Mouse (Mus musculus): Measurements from ENCODE around the gene Elf4. TPM values are rescaled to one million over a fixed set of nuclear protein-coding genes. Genes with fewer than 3 reads are reported as not detected.

Gene Elf4
- polyA plus RNA-seq, 1 experiment from 2014 or later: 0.84 TPM

- H3K4me1 ChIP-seq (replicated peaks): no peaks in the 10 kb centered on the region
- H3K4me2 ChIP-seq: no peak overlapping the region
- no peak for ATAC-seq (ENCODE audit: low FRiP score)
- no peaks in the 10 kb centered on the region for H3K36me3 ChIP-seq
- H3K4me3 ChIP-seq: no peak overlapping the region
- no peaks in the 10 kb centered on the region for H3K9me3 ChIP-seq
- no peak overlapping the region for H3K9ac ChIP-seq
- WGBS: 82% methylated on average over 6 of the region's 6 CpGs
- no peak overlapping the region for H3K27ac ChIP-seq
- H3K27me3 ChIP-seq: no peaks in the 10 kb centered on the region
Measured at GRCm38 (mm10) chrX:48412629-48413028, 50.3 kb downstream of the Elf4 start.

- Histone ChIP-seq H3K36me3 (peaks cover 16% of the 10 kb centered on the region), H3K4me2 (peak overlapping the region; percentile 52), H3K9me3 (no peaks in the 10 kb centered on the region), H3K27me3 (no peaks in the 10 kb centered on the region), H3K9ac (no peak overlapping the region), H3K4me3 (peak overlapping the region; percentile 40; the same call in 1 of the 2 replicates), H3K4me1 (replicated peaks) (no peaks in the 10 kb centered on the region), H3K27ac (no peak overlapping the region)
- 19% methylated on average over 7 of the region's 7 CpGs for WGBS
- ATAC-seq (ENCODE audit: low FRiP score): no peak
Measured at GRCm38 (mm10) chrX:48410388-48410776, 52.5 kb downstream of the Elf4 start.

- H3K9me3 ChIP-seq: no peaks in the 10 kb centered on the region
- no peaks in the 10 kb centered on the region for H3K4me1 ChIP-seq (replicated peaks)
- H3K4me2 ChIP-seq: peak overlapping the region; percentile 52
- no peak overlapping the region; the same call in 1 of the 2 replicates for H3K9ac ChIP-seq
- WGBS: 16% methylated on average over 36 of the region's 36 CpGs
- peaks cover 21% of the 10 kb centered on the region for H3K36me3 ChIP-seq
- H3K4me3 ChIP-seq: peak overlapping the region; percentile 40
- peak; percentile 90 for ATAC-seq (ENCODE audit: low FRiP score)
- no peaks in the 10 kb centered on the region for H3K27me3 ChIP-seq
- no peak overlapping the region for H3K27ac ChIP-seq
Measured at GRCm38 (mm10) chrX:48409611-48410387, 53.1 kb downstream of the Elf4 start.

GRCm38 (mm10) chrX:48405141-48405540, 57.8 kb downstream of the Elf4 start:
- WGBS: 63% methylated on average over 3 of the region's 3 CpGs
- no peak for ATAC-seq (ENCODE audit: low FRiP score)
- Histone ChIP-seq H3K36me3 (peaks cover 64% of the 10 kb centered on the region), H3K4me1 (replicated peaks) (no peaks in the 10 kb centered on the region), H3K4me3 (no peak overlapping the region), H3K27ac (no peak overlapping the region), H3K9me3 (no peaks in the 10 kb centered on the region), H3K4me2 (no peak overlapping the region), H3K9ac (no peak overlapping the region), H3K27me3 (no peaks in the 10 kb centered on the region)

- Histone ChIP-seq H3K9ac (no peak overlapping the region), H3K27me3 (no peaks in the 10 kb centered on the region)
- 78% methylated on average over 4 of the region's 4 CpGs for WGBS
Measured at GRCm38 (mm10) chrX:48399994-48400393, 62.9 kb downstream of the Elf4 start.

GRCm38 (mm10) chrX:48389380-48389779, 73.6 kb downstream of the Elf4 start:
- Histone ChIP-seq H3K9ac (no peak overlapping the region), H3K36me3 (peaks cover 67% of the 10 kb centered on the region)

More at GRCm38 (mm10) chrX:48399994-48400393, 62.9 kb downstream of the Elf4 start:
- H3K27ac ChIP-seq: no peak overlapping the region
- no peak overlapping the region for H3K4me2 ChIP-seq
- no peaks in the 10 kb centered on the region for H3K9me3 ChIP-seq
- peaks cover 50% of the 10 kb centered on the region for H3K36me3 ChIP-seq
- H3K4me1 ChIP-seq (replicated peaks): no peaks in the 10 kb centered on the region
- no peak overlapping the region for H3K4me3 ChIP-seq
- no peak for ATAC-seq (ENCODE audit: low FRiP score)

GRCm38 (mm10) chrX:48385927-48386326, 77.0 kb downstream of the Elf4 start:
- peaks cover 56% of the 10 kb centered on the region for H3K36me3 ChIP-seq
- peak overlapping the region; percentile 55 for H3K27ac ChIP-seq
- peak; percentile 72; the same call in 1 of the 2 replicates for ATAC-seq (ENCODE audit: low FRiP score)
- no peak overlapping the region for H3K4me3 ChIP-seq
- H3K27me3 ChIP-seq: no peaks in the 10 kb centered on the region
- no peaks in the 10 kb centered on the region for H3K9me3 ChIP-seq
- H3K4me1 ChIP-seq (replicated peaks): no peaks in the 10 kb centered on the region
- WGBS: 41% methylated on average over 4 of the region's 4 CpGs
- H3K9ac ChIP-seq: no peak overlapping the region
- no peak overlapping the region for H3K4me2 ChIP-seq

More at GRCm38 (mm10) chrX:48389380-48389779, 73.6 kb downstream of the Elf4 start:
- H3K4me2 ChIP-seq: no peak overlapping the region
- H3K9me3 ChIP-seq: no peaks in the 10 kb centered on the region
- no peaks in the 10 kb centered on the region for H3K4me1 ChIP-seq (replicated peaks)
- WGBS: 94% methylated on average over 6 of the region's 6 CpGs
- H3K4me3 ChIP-seq: no peak overlapping the region
- ATAC-seq (ENCODE audit: low FRiP score): no peak
- H3K27ac ChIP-seq: no peak overlapping the region
- H3K27me3 ChIP-seq: no peaks in the 10 kb centered on the region

GRCm38 (mm10) chrX:48383643-48384042, 79.3 kb downstream of the Elf4 start:
- H3K9me3 ChIP-seq: no peaks in the 10 kb centered on the region
- H3K9ac ChIP-seq: no peak overlapping the region
- H3K27ac ChIP-seq: no peak overlapping the region
- H3K4me1 ChIP-seq (replicated peaks): no peaks in the 10 kb centered on the region
- H3K4me3 ChIP-seq: no peak overlapping the region
- no peak overlapping the region for H3K4me2 ChIP-seq
- peaks cover 51% of the 10 kb centered on the region for H3K36me3 ChIP-seq
- WGBS: 54% methylated on average over 7 of the region's 7 CpGs
- H3K27me3 ChIP-seq: no peaks in the 10 kb centered on the region
- ATAC-seq (ENCODE audit: low FRiP score): no peak

- Histone ChIP-seq H3K9ac (no peak overlapping the region), H3K27me3 (no peaks in the 10 kb centered on the region), H3K4me1 (replicated peaks) (peaks cover 12% of the 10 kb centered on the region), H3K4me2 (no peak overlapping the region), H3K9me3 (no peaks in the 10 kb centered on the region), H3K27ac (no peak overlapping the region), H3K4me3 (no peak overlapping the region), H3K36me3 (peaks cover 38% of the 10 kb centered on the region)
- 90% methylated on average over 9 of the region's 9 CpGs for WGBS
- no peak for ATAC-seq (ENCODE audit: low FRiP score)
Measured at GRCm38 (mm10) chrX:48367841-48368240, 95.1 kb downstream of the Elf4 start.

- ATAC-seq (ENCODE audit: low FRiP score): no peak
- Histone ChIP-seq H3K4me1 (replicated peaks) (peaks cover 12% of the 10 kb centered on the region), H3K9ac (no peak overlapping the region), H3K36me3 (peaks cover 40% of the 10 kb centered on the region), H3K27ac (0 out of 2 replicates have a peak overlapping the region, but pooled peaks have one; percentile 12), H3K4me3 (no peak overlapping the region), H3K27me3 (no peaks in the 10 kb centered on the region), H3K4me2 (no peak overlapping the region), H3K9me3 (no peaks in the 10 kb centered on the region)
- WGBS: 39% methylated on average over 15 of the region's 15 CpGs
Measured at GRCm38 (mm10) chrX:48365836-48366577, 96.9 kb downstream of the Elf4 start.
